Mouse (Mus musculus) stomach, embryonic 14.5 days (tissue): ENCODE measurements around the gene Gm3512. TPM values are rescaled to one million over a fixed set of nuclear protein-coding genes. Genes with fewer than 3 reads are reported as not detected.
"Not testable (repeated sequence)": the region's sequence is repeated elsewhere in the genome, so short reads cannot be mapped to it uniquely, and the experiment has no call there.

ENCODE experiments used
- ATAC-seq: fragments of 200-750 bp; cut with Nextera tagmentation; 2 replicates; pipeline ENCODE4 v1.8.0; 2017; ENCODE audit warnings: low read depth, moderate TSS enrichment; ENCODE audit not compliant: insufficient number of reproducible peaks, insufficient read depth, low FRiP score
- H3K27ac ChIP-seq: fragments of 300-500 bp; sonication (generic); 2 replicates; pipeline ENCODE4 v1.5.1; 2014; ENCODE audit warnings: mild to moderate bottlenecking, low read length, moderate library complexity, mixed read lengths
- H3K27me3 ChIP-seq: fragments of 300-500 bp; sonication (generic); 2 replicates; pipeline ENCODE4 v1.6.1; 2014; ENCODE audit warnings: low read length, control low read depth, mixed read lengths; ENCODE audit not compliant: control insufficient read depth, insufficient read depth
- H3K36me3 ChIP-seq: fragments of 300-500 bp; sonication (generic); 2 replicates; pipeline ENCODE4 v1.6.1; 2014; ENCODE audit warnings: mild to moderate bottlenecking, control low read depth, low read length, moderate library complexity, mixed read lengths; ENCODE audit not compliant: control insufficient read depth, insufficient read depth
- H3K4me1 ChIP-seq: fragments of 300-500 bp; sonication (generic); 2 replicates; pipeline ENCODE4 v1.6.1; 2014; ENCODE audit warnings: low read length, control low read depth, mixed read lengths; ENCODE audit not compliant: control insufficient read depth, insufficient read depth
- H3K4me2 ChIP-seq: fragments of 300-500 bp; sonication (generic); replicated peaks from 2 replicates; pipeline ENCODE4 v1.6.1; 2014; ENCODE audit warnings: low read depth, low read length, control low read depth
- H3K4me3 ChIP-seq: fragments of 300-500 bp; sonication (generic); 2 replicates; pipeline ENCODE4 v1.5.1; 2014; ENCODE audit warnings: low read depth, low read length, control low read depth
- H3K9ac ChIP-seq: fragments of 300-500 bp; sonication (generic); replicated peaks from 2 replicates; pipeline ENCODE4 v1.6.1; 2014; ENCODE audit warnings: low read depth, mild to moderate bottlenecking, control low read depth, low read length, moderate library complexity, mixed read lengths
- H3K9me3 ChIP-seq: fragments of 300-500 bp; sonication (generic); 2 replicates; pipeline ENCODE4 v1.6.1; 2016; ENCODE audit warnings: low read depth, low read length, control low read depth; ENCODE audit not compliant: control insufficient read depth
- WGBS: fragments of 180-500 bp; shearing (Covaris S2); extraction: QIAGEN DNeasy Blood & Tissue Kit; methylation state at CpG from one replicate; pipeline ENCODE4 v1.1.7; 2014; 5-methylcytosine and 5-hydroxymethylcytosine counted together
- polyA plus RNA-seq: library from polyadenylated mRNA; unstranded; fragments of >200 nt; fragmentation: Nextera tagmentation; extraction: Ambion mirVana; gene quantifications from 2 replicates; pipeline ENCODE4 v1.2.1, GENCODE M21; 2014

The Gm3512 gene
- polyA plus RNA-seq: 6.6 and 7.4 TPM in 2 replicates

DNA sequence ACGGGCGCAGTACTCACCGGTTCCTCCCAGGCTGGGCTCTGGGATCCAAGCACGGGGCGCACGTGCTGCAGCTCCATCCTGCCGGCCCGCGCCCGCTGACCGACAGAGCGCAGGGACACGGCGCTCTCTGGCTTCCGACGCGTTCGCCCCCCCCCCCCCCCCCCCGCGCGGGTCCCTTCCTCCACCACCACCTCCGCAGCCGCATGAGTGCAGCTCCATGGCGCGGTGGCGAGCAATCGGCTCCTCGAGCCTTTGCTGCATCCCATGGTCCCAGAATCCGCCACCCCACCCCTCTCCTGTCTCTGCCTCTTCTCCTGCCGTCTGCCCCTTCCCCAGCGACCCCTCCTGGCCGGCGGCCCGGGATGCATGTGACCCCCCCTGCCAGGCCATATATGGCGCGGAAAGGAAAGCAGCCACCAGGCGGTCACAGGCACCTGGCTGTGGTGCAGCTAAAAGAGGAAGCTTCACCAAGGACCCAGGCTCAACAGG is at the start of gene Gm3512:
Gene Gm3512 (minus strand): TSS at position 51 of the 489 bp plus-strand sequence.
- not testable (repeated sequence) for H3K4me2 ChIP-seq, H3K9me3 ChIP-seq, H3K27me3 ChIP-seq, H3K4me3 ChIP-seq, H3K27ac ChIP-seq, H3K4me1 ChIP-seq, ATAC-seq, H3K36me3 ChIP-seq, H3K9ac ChIP-seq
- no CpG with 5 or more reads among the region's 37 CpGs for WGBS

DNA sequence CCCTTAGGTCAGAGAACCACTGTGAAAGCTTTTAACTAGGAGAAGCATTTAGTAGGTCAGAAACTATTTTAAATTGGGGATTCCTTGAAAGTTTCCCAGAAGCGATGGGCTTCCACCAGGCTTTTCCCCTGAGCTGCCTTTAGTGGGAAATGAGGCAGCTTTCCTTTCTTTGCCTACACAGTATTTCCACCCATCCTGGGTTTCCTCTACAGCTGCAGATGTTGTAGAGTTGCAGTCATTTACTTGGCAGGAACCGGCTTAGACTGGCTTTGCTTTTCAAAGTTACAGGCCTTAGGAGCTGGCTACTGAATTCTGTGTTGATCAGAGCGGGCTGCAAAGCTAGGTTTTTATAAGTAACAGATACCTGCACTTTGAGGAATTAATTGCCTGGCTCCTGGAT is 25.7 kb upstream of the Gm3512 start:
- not testable (repeated sequence) for ATAC-seq, H3K4me3 ChIP-seq, H3K36me3 ChIP-seq, H3K4me2 ChIP-seq, H3K9ac ChIP-seq, H3K27ac ChIP-seq, H3K27me3 ChIP-seq, H3K9me3 ChIP-seq, H3K4me1 ChIP-seq
- 94% methylated on average over 2 of the region's 3 CpGs for WGBS

DNA sequence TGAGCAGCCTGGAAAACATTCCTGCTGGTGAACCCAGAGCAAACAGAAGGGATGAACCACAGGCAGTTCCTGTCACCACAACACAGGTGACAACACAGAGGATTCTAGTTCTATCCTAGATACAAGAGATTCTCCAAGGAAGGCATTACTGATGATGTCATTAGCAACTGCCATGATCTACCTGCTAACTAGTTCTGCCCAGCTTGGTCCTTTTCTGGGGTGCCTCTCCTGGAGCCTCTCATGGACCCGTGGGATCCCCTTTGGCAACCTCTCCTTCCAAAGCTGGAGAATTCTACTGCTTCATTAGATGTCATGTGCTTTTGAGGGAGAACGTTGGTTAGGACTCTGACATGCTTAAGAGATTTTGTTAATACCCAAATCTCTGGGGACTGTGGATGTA is 20.1 kb upstream of the Gm3512 start, which contains the start of gene Gm16434:
Gene Gm16434 (minus strand): TSS at position 101 of the 400 bp plus-strand sequence.
- H3K4me2 ChIP-seq, H3K9me3 ChIP-seq, ATAC-seq, H3K4me3 ChIP-seq, H3K27me3 ChIP-seq, H3K36me3 ChIP-seq, H3K9ac ChIP-seq, H3K4me1 ChIP-seq, H3K27ac ChIP-seq: not testable (repeated sequence)
- no CpG with 5 or more reads among the region's 2 CpGs for WGBS

DNA sequence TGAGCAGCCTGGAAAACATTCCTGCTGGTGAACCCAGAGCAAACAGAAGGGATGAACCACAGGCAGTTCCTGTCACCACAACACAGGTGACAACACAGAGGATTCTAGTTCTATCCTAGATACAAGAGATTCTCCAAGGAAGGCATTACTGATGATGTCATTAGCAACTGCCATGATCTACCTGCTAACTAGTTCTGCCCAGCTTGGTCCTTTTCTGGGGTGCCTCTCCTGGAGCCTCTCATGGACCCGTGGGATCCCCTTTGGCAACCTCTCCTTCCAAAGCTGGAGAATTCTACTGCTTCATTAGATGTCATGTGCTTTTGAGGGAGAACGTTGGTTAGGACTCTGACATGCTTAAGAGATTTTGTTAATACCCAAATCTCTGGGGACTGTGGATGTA is 49.0 kb downstream of the Gm3512 start, which contains the start of gene Gm6676:
Gene Gm6676 (minus strand): TSS at position 101 of the 400 bp plus-strand sequence.
- ATAC-seq, H3K4me2 ChIP-seq, H3K36me3 ChIP-seq, H3K27me3 ChIP-seq, H3K9ac ChIP-seq, H3K27ac ChIP-seq, H3K4me1 ChIP-seq, H3K9me3 ChIP-seq, H3K4me3 ChIP-seq: not testable (repeated sequence)
- no CpG with 5 or more reads among the region's 2 CpGs for WGBS

DNA sequence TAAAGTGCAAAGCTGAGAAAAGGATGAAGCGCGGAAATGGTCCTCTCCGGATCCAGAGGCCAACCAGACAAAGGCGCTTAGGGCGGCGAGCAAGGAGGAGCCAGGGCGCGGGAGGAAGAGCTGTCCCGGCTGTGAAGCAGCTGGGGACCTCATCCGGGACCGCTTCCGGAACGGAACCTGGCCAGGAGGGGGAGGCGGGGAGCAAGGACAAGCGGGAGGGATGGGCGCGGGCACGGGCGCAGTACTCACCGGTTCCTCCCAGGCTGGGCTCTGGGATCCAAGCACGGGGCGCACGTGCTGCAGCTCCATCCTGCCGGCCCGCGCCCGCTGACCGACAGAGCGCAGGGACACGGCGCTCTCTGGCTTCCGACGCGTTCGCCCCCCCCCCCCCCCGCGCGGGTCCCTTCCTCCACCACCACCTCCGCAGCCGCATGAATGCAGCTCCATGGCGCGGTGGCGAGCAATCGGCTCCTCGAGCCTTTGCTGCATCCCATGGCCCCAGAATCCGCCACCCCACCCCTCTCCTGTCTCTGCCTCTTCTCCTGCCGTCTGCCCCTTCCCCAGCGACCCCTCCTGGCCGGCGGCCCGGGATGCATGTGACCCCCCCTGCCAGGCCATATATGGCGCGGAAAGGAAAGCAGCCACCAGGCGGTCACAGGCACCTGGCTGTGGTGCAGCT is 69.1 kb downstream of the Gm3512 start:
- H3K9me3 ChIP-seq, H3K4me1 ChIP-seq, ATAC-seq, H3K4me2 ChIP-seq, H3K27me3 ChIP-seq, H3K9ac ChIP-seq, H3K36me3 ChIP-seq: not testable (repeated sequence)
- Histone ChIP-seq H3K27ac (peak overlapping the region; percentile 39; the same call in 1 of the 2 replicates), H3K4me3 (peak overlapping the region; percentile 29)
- WGBS: no CpG with 5 or more reads among the region's 54 CpGs

Other genes starting within 250 kb of the Gm3512 start
- gene Gm6356, start 200.7 kb downstream of the Gm3512 start, polyA plus RNA-seq: not detected in 2 replicates
- gene Gm10406, start 147.1 kb downstream of the Gm3512 start, polyA plus RNA-seq: 1.8 and 2.3 TPM in 2 replicates
- not detected in 2 replicates for gene Gm3685, start 129.6 kb downstream of the Gm3512 start, polyA plus RNA-seq
- 2.1 and 2.9 TPM in 2 replicates for gene Gm3696, start 73.9 kb downstream of the Gm3512 start, polyA plus RNA-seq
- not detected in 2 replicates for gene Gm6676, start 49.1 kb downstream of the Gm3512 start, polyA plus RNA-seq
- gene Gm16434, start 20.0 kb upstream of the Gm3512 start, polyA plus RNA-seq: not detected in 2 replicates
- not detected in 2 replicates for gene Gm3727, start 90.2 kb upstream of the Gm3512 start, polyA plus RNA-seq
- 1.3 and 1.5 TPM in 2 replicates for gene Gm3739, start 140.5 kb upstream of the Gm3512 start, polyA plus RNA-seq
- not detected in 2 replicates for gene Gm5797, start 157.9 kb upstream of the Gm3512 start, polyA plus RNA-seq
- not detected in 2 replicates for gene Gm8374, start 190.6 kb upstream of the Gm3512 start, polyA plus RNA-seq